Mouse (Mus musculus) adrenal gland, postnatal 4 days (tissue): ENCODE data around the gene Olfr824. TPM values are rescaled to one million over a fixed set of nuclear protein-coding genes. Genes with fewer than 3 reads are reported as not detected.
"Not testable (repeated sequence)": the region's sequence is repeated elsewhere in the genome, so short reads cannot be mapped to it uniquely, and the experiment has no call there.

ENCODE experiments used
- DNase-seq, 2 experiments: peaks; one replicate each; pipeline ENCODE4 v3.0.0; 2021 to 2022; ENCODE audit warnings: low spot score in 2 of 2, mixed read lengths in 2 of 2
- long read RNA-seq, 2 experiments: library from polyadenylated mRNA; stranded (forward); transcript quantifications; one replicate each; pipeline ENCODE4 v2.0.0; 2021
- total RNA-seq, 2 experiments: library from RNA; stranded (reverse); gene quantifications; 2 replicates each; pipeline ENCODE4 v1.2.3; 2021

Olfr824 gene
- not detected for total RNA-seq
- long read RNA-seq, experiment 1 = 0 reads
- long read RNA-seq, experiment 2 = 0 reads

DNA sequence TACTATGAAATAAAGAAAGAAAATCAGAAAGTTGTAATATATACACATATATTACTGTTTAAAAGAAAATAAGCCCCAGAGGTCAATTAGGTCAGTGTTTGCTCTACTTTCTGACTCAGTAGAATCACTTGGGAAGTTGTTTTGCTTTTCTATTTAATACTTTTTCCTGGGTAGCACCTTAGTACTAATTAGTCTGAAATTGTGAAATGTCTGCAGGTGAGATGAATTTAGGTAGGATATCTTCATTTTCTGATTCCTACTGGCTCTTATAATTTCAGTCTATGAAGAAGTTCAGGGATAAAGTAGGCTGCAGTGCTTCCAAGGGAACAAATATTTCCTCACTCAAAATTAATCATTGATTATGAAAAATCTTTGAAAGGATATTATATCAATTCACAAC is at the start of gene Olfr824:
TSS of gene Olfr824 (minus strand) at position 101 of the 400 bp plus-strand sequence.
- not testable (repeated sequence) for DNase-seq

DNA sequence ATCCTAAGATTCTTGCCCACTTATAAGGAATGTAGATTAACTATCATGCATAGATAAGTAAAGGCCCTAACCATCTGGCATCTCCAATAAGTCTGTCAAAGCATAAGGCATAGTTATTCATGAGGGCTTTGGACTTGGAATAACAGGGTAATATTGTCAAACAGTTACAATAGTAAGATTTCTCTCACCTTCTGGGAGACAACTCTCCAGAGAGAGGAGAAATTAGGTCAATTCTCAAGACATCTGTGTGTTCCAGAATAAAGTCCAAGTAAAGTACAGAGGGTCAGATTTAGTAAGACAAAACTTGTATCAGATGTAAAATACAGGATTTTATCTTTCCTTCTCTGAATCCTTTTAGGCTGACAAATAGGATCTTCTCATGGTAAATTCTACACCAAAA is 36.9 kb upstream of the Olfr824 start, which contains the start of gene Olfr825:
TSS of gene Olfr825 (minus strand) at position 101 of the 400 bp plus-strand sequence.
- no peak for DNase-seq

DNA sequence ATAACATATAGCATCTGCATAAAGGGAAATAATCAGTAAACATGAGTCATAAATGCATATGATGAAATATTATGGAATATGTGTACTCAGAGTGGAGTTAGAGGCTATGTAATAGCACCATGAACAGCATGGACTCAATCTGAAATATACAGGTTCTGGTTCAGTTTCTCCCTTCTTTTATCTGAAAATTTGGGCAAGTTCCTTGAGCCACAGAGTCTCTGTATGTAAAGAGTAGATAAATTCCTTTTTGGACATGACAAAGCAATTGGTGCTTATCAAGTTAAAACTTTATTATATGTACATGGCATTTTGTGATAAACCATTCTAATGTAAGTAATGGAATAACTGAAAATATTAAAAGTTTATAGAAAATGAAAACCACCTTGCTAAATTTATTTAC is 35.4 kb upstream of the Olfr824 start:
- no peak for DNase-seq

DNA sequence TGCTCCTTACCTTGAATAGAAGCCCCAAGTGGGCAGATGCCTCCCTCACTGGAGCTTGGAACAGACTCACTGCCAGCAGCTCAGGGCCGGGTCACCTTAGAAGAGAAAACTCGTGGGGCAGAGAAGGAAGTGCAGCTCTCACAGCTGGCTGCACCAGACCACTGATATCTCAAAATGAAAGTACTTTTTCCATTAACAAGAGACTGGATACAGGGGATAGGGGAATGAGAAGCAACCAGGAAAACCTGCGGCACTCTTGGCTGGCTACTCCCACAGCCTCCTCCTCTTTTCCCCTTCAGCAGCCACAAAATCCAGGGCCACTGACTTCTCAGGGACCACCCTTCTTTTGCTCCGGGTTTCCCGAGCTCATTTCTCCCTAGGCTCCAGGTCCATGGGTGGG is 14.3 kb upstream of the Olfr824 start:
- DNase-seq = no peak

DNA sequence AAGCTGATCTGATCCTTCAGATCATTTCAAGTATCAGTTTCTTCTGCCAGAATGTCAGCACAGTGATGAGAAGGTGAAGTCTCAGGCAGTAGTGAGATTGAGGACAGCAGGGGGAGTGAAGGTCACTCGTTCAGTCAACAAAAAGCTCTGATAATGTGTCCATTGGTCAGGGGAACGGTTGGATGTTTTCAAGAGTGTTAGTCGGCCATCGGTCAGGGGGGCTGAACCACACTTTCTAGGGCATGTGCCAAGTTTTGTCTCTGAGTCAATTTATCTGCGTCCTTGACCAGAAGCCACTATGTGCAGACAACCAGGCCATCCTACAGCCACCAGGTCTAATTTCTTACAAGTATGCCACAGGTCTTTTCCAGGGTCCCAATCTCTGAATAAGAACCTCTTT is 12.7 kb upstream of the Olfr824 start:
- not testable (repeated sequence) for DNase-seq

DNA sequence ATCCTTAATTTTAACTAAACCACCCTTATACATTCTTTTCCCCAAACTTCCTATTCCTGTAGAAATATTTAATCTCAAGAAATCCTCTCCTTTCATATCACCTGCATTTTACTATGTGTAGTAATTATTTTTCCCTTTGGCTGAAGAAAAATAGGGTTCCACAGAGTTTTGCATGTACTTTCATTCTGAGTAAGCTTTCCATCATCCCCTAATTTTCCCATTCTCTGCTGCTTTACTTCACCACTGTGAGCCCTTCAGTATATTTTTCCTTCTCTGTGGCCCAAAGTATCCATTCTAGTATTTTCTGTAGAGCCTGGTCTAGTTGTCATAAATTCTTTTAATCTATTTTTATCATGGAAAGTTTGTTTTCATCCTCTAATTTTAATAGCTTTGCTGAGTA is 5.0 kb upstream of the Olfr824 start:
- no peak for DNase-seq

DNA sequence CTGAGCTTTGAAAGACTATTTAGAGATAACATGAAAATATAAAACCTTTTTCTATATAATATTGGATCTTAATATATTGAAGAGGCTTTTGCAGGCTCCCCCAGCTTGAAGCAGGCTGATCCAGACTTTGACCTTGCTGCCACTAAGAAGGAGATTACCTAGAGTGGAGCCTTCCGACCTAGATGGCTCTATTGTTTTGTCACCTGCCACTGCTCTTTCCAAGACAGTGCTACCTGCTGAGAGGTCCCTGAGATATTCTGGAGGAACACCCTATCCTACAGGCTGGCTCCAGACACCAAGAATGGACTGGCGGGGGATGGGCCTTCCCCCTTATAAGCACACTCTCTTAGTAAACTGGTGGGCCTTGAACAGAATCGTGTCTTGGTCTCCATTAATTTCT is 13.8 kb downstream of the Olfr824 start:
- DNase-seq = not testable (repeated sequence)

DNA sequence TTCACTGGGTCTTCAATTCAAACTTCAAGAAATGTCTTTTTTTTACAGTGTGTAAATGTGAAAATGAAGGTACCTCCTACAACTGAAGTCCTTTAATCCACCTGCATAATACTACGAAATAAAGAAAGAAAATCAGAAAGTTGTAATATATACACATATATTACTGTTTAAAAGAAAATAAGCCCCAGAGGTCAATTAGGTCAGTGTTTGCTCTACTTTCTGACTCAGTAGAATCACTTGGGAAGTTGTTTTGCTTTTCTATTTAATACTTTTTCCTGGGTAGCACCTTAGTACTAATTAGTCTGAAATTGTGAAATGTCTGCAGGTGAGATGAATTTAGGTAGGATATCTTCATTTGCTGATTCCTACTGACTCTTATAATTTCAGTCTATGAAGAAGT is 14.5 kb downstream of the Olfr824 start, which contains the start of gene Olfr823:
TSS of gene Olfr823 (minus strand) at position 101 of the 400 bp plus-strand sequence.
- DNase-seq = not testable (repeated sequence)

DNA sequence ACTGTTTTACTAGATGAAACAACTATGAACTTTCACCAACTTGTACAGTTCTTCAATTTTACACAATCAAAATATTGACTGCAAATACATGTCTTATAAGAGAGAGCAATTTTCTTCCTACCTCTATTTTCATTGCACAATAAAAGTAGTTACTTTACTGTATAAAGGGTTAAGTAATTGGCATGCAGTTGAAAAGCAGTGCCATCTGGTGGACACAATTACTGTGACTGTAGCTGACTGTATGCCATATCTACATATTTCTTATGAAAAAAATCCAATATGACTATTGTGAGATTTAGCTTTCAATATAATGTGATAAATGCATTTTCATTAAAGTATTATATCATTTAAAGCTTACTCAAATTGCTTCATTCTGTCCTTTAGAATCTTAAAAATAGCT is 33.7 kb downstream of the Olfr824 start:
- no peak for DNase-seq

DNA sequence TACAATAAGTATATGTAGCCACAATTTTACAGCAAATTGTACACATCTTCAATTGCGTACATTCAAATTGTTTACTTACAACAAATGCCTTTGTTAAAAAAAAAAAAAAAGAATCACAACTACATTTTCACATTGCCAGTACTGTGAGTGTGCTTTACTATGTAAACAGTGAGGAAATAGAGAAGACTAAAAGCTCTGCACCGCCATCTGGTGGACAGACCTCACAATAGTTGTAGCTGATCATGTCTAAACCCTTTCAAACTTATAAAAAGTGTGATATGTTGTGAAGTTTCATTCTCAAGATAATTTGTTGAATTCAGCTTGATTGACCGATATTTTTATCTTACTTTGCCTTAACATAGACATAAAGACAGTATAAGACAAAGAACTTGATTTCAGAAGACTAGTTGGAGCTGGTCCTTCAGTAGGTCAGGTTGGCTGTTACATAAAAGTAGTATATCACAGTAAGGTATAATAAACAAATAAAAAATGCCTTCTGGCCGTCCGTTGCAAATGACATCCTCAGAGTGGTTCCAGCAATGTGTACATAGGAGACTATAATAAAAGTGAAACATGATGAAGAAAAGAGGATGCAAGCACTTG is 36.9 kb downstream of the Olfr824 start:
- peak in 1 of 2 experiments; percentile 12 for DNase-seq

Other genes starting within 250 kb of the Olfr824 start
- not detected for gene Olfr815, start 224.1 kb downstream of the Olfr824 start, total RNA-seq
- not detected for gene Olfr816, start 214.4 kb downstream of the Olfr824 start, total RNA-seq
- not detected for gene Olfr818, start 180.9 kb downstream of the Olfr824 start, total RNA-seq
- gene Olfr819, start 162.7 kb downstream of the Olfr824 start, total RNA-seq = not detected
- not detected for gene Olfr247, start 153.9 kb downstream of the Olfr824 start, total RNA-seq
- not detected for gene Gm10310, start 144.9 kb downstream of the Olfr824 start, total RNA-seq
- gene Olfr820, start 117.4 kb downstream of the Olfr824 start, total RNA-seq = not detected
- not detected for gene Olfr821, start 99.7 kb downstream of the Olfr824 start, total RNA-seq
- not detected for gene Olfr822, start 58.8 kb downstream of the Olfr824 start, total RNA-seq
- gene Olfr823, start 14.6 kb downstream of the Olfr824 start, total RNA-seq = not detected
- gene Olfr825, start 36.8 kb upstream of the Olfr824 start, total RNA-seq = not detected
- gene Olfr826, start 54.2 kb upstream of the Olfr824 start, total RNA-seq = not detected
- not detected for gene Olfr827, start 84.4 kb upstream of the Olfr824 start, total RNA-seq
- under 1 TPM; 0.25 to 0.51 TPM for gene Neurod4, start 150.2 kb upstream of the Olfr824 start, total RNA-seq
- gene Tespa1, start 192.9 kb upstream of the Olfr824 start, total RNA-seq = under 1 TPM; 0.45 to 0.59 TPM